Mouse (Mus musculus): Measurements from ENCODE around the gene Zfp758. TPM values are rescaled to one million over a fixed set of nuclear protein-coding genes. Genes with fewer than 3 reads are reported as not detected.

The Zfp758 gene
- polyA plus RNA-seq (2014; fragmentation: Illumina TruSeq; extraction: RNeasy Lipid Tissue Mini Kit (QIAGEN cat#74804); ENCODE audit: low read depth, low replicate concordance): 63.6 TPM

GRCm38 (mm10) chr17:22361101-22361781 lies at the start of gene Zfp758, which contains the start of gene Zfp944:
Gene Zfp758, plus strand, starts transcription at chr17:22361453.
Gene Zfp944, minus strand, starts transcription at chr17:22361400.

GRCm38 (mm10) chr17:22314730-22315226 lies 46.5 kb upstream of the Zfp758 start, which contains the start of gene CT030661.1:
Gene CT030661.1, minus strand, starts transcription at chr17:22314837.

GRCm38 (mm10) chr17:22423952-22424617 lies 62.8 kb downstream of the Zfp758 start, which contains the start of gene Zfp946:
Gene Zfp946, plus strand, starts transcription at chr17:22424222.

Other genes starting within 250 kb of the Zfp758 start
- gene Zfp947, start 195.3 kb upstream of the Zfp758 start, polyA plus RNA-seq (2014; fragmentation: Illumina TruSeq; extraction: RNeasy Lipid Tissue Mini Kit (QIAGEN cat#74804); ENCODE audit: low read depth, low replicate concordance): 5.8 TPM
- 21.6 TPM for gene Zfp994, start 135.8 kb upstream of the Zfp758 start, polyA plus RNA-seq (2014; fragmentation: Illumina TruSeq; extraction: RNeasy Lipid Tissue Mini Kit (QIAGEN cat#74804); ENCODE audit: low read depth, low replicate concordance)
- gene CT030661.1, start 46.6 kb upstream of the Zfp758 start, polyA plus RNA-seq (2014; fragmentation: Illumina TruSeq; extraction: RNeasy Lipid Tissue Mini Kit (QIAGEN cat#74804); ENCODE audit: low read depth, low replicate concordance): 59.6 TPM
- 41.6 TPM for gene Zfp944, start 53 bp upstream of the Zfp758 start, polyA plus RNA-seq (2014; fragmentation: Illumina TruSeq; extraction: RNeasy Lipid Tissue Mini Kit (QIAGEN cat#74804); ENCODE audit: low read depth, low replicate concordance)
- 49.7 TPM for gene Zfp946, start 62.8 kb downstream of the Zfp758 start, polyA plus RNA-seq (2014; fragmentation: Illumina TruSeq; extraction: RNeasy Lipid Tissue Mini Kit (QIAGEN cat#74804); ENCODE audit: low read depth, low replicate concordance)
- gene Vmn2r111, start 212.0 kb downstream of the Zfp758 start, polyA plus RNA-seq (2014; fragmentation: Illumina TruSeq; extraction: RNeasy Lipid Tissue Mini Kit (QIAGEN cat#74804); ENCODE audit: low read depth, low replicate concordance): not detected
- gene Vmn2r112, start 239.5 kb downstream of the Zfp758 start, polyA plus RNA-seq (2014; fragmentation: Illumina TruSeq; extraction: RNeasy Lipid Tissue Mini Kit (QIAGEN cat#74804); ENCODE audit: low read depth, low replicate concordance): not detected